ENCODE assay signal across 12 mouse cellular contexts in the genomic region with DNA sequence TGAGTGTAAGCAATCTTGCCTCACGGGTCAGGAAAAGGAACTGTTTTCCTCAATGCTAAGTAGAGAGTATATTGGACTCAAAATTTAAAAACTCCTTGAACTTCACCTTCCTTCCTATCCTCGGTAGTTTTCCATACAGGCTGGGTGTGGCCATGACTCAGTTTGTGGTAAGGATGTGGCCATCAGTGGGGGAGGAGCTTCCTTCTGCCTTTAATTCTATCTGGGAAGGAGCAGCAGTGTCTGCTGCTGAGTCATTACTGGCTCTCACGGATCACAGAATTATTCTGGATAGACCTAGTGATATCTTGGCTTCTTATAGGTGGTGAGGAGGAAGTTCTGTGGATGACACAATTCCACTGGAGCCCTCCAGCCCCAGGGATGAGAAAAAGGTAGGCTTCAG. TPM values are rescaled to one million over a fixed set of nuclear protein-coding genes. Genes with fewer than 3 reads are reported as not detected.
A peak's percentile ranks its signal among the peaks of the same experiment; 100 is the strongest.
DNase-seq lines count a peak whose midpoint lies in the region; TF ChIP-seq lines count a peak whose summit lies in the region.
"Had no signal": no experiment of that assay in that cellular context is flagged by ENCODE, and none has a peak within 500 bp of the region (broad histone marks: within the 10 kb centered on the region; RNA-seq: fewer than 3 reads in every experiment).

No protein-coding gene starts in this region.

- H3ac ChIP-seq in myocyte (ENCODE audit: control insufficient read depth, insufficient read length) = no peak overlapping the region

- H3K4me2 ChIP-seq in myocyte (ENCODE audit: low read depth) = peak overlapping the region; percentile 82
- H3K4me2 ChIP-seq: hindbrain, embryonic 15.5 days had no signal

- no peaks in the 10 kb centered on the region for H3K27me3 ChIP-seq in myocyte (ENCODE audit: control insufficient read depth, insufficient read depth, insufficient read length)
- H3K27me3 ChIP-seq: hindbrain, embryonic 15.5 days had no signal

- no peak for TF ChIP-seq POLR2A in myocyte (IDR thresholded peaks at IDR 0.05; ENCODE audit: insufficient read length, low read depth)

- DNase-seq in cerebellum, adult 11-12 months = peak; percentile 9
- DNase-seq in cerebellum, postnatal 4 days (ENCODE audit: low spot score in 2 of 2) = no peak
- DNase-seq in right cerebral cortex, adult 2 months (ENCODE audit: low spot score in 2 of 2) = peak; percentile 60
- DNase-seq in right cerebral cortex, postnatal 25 days = no peak
- peak; percentile 51 for DNase-seq in c-Kit-positive CD71-positive TER-119-positive erythroid progenitor cells, embryonic 14.5 days (ENCODE audit: low spot score)
- DNase-seq in embryo, embryonic 9.5 days (ENCODE audit: extremely low spot score) = no peak
- DNase-seq in heart, adult 8-10 months (ENCODE audit: low spot score) = no peak
- DNase-seq: B cell, adult 2 months; cerebellum, adult 9-11 months had no signal

- peak overlapping the region; percentile 95 for H3K4me3 ChIP-seq in myocyte
- H3K4me3 ChIP-seq: hindbrain, embryonic 15.5 days; midbrain, embryonic 10.5 days had no signal

- H3K36me3 ChIP-seq in myocyte (ENCODE audit: control insufficient read depth, insufficient read depth) = peaks cover 22% of the 10 kb centered on the region

- peaks cover 41% of the 10 kb centered on the region for H3K79me2 ChIP-seq in myocyte (ENCODE audit: control insufficient read depth, insufficient read depth)

TF ChIP-seq in myocyte, 11 proteins besides CTCF, POLR2A, EP300 and RAD21:
- no peak for TF ChIP-seq E2F4 (IDR thresholded peaks at IDR 0.05; ENCODE audit: insufficient read depth)
- TF ChIP-seq TCF3 (IDR thresholded peaks at IDR 0.05; ENCODE audit: insufficient read length, low read depth) = no peak
- TF ChIP-seq MAX (IDR thresholded peaks at IDR 0.05; ENCODE audit: low read depth) = no peak
- TF ChIP-seq SRF (IDR thresholded peaks at IDR 0.05; ENCODE audit: control insufficient read depth, insufficient read length, low read depth) = no peak
- TF ChIP-seq REST (IDR thresholded peaks at IDR 0.05; ENCODE audit: insufficient read depth, insufficient read length) = no peak
- no peak for TF ChIP-seq MYOD1 (IDR thresholded peaks at IDR 0.05; ENCODE audit: control insufficient read depth in 1 of 3, insufficient read length in 2 of 3, low read depth in 2 of 3)
- TF ChIP-seq TCF12 (IDR thresholded peaks at IDR 0.05; ENCODE audit: insufficient read depth, poor library complexity, severe bottlenecking) = no peak
- peak; percentile 42 for TF ChIP-seq POLR2AphosphoS2 (IDR thresholded peaks at IDR 0.05; ENCODE audit: insufficient read length, low read depth)
- TF ChIP-seq USF1 (IDR thresholded peaks at IDR 0.05; ENCODE audit: low read depth) = no peak
- TF ChIP-seq CEBPB (IDR thresholded peaks at IDR 0.05; ENCODE audit: insufficient read depth, poor library complexity, severe bottlenecking) = peak; percentile 48
- no peak for TF ChIP-seq MYOG (IDR thresholded peaks at IDR 0.05; ENCODE audit: control insufficient read depth in 1 of 3, insufficient read depth in 1 of 3, insufficient read length in 2 of 3, low read depth in 2 of 3)

RNA-seq across cellular contexts. Expression of a gene that starts 2.8 kb away (rescaled TPM):
- 3,717 TPM for polyA plus RNA-seq in myocyte (2012; fragmentation: generic; extraction: Trizol)
- total RNA-seq in heart, adult 8-10 months (2022) = 1,000 to 10,000 TPM; 1,114 to 1,272 (median 1,167) TPM

RNA-seq across cellular contexts. Expression of a gene that starts 26.6 kb away (rescaled TPM):
- polyA plus RNA-seq in myocyte (2012; fragmentation: generic; extraction: Trizol) = 1.5 TPM
- not detected for total RNA-seq in heart, adult 8-10 months (2022)

RNA-seq across cellular contexts. Expression of a gene that starts 36.3 kb away (rescaled TPM):
- polyA plus RNA-seq in myocyte (2012; fragmentation: generic; extraction: Trizol) = 11.4 TPM
- total RNA-seq in heart, adult 8-10 months (2022) = 10 to 100 TPM; 15.1 to 17.9 (median 15.8) TPM

Comparison
In these comparisons a context has a peak if more than half of its experiments do, and no peak if none do; other contexts are left out.
1. DNase-seq: peak in cerebellum, adult 11-12 months (single experiment), right cerebral cortex, adult 2 months (2 of 2) and c-Kit-positive CD71-positive TER-119-positive erythroid progenitor cells, embryonic 14.5 days (single experiment); none in cerebellum, postnatal 4 days (0 of 2), right cerebral cortex, postnatal 25 days (single experiment), embryo, embryonic 9.5 days (single experiment) and heart, adult 8-10 months (single experiment).